Comparison of ENCODE assay signal across 16 mouse cellular contexts in genomic region chr1:145570012-145570411, GRCm38 (mm10).
A peak's percentile ranks its signal among the peaks of the same experiment; 100 is the strongest.
DNase-seq lines count a peak whose midpoint lies in the region; ATAC-seq lines count a peak whose summit lies in the region.
"Had no signal": no experiment of that assay in that cellular context is flagged by ENCODE, and none has a peak within 500 bp of the region (broad histone marks: within the 10 kb centered on the region; RNA-seq: fewer than 3 reads in every experiment).

No protein-coding gene starts in this region.

- H3K9me3 ChIP-seq in kidney, embryonic 15.5 days (replicated peaks), result no peaks in the 10 kb centered on the region
- no peaks in the 10 kb centered on the region for H3K9me3 ChIP-seq in embryonic facial prominence, embryonic 11.5 days (replicated peaks; ENCODE audit: control insufficient read depth, low read length)
- no peaks in the 10 kb centered on the region; the same call in 1 of the 2 replicates for H3K9me3 ChIP-seq in midbrain, embryonic 13.5 days
- H3K9me3 ChIP-seq: embryonic facial prominence, embryonic 15.5 days had no signal

- no peaks in the 10 kb centered on the region for H3K4me1 ChIP-seq in kidney, embryonic 15.5 days
- no peaks in the 10 kb centered on the region for H3K4me1 ChIP-seq in embryonic facial prominence, embryonic 11.5 days (ENCODE audit: control insufficient read depth, insufficient read depth, low read length)
- H3K4me1 ChIP-seq in midbrain, embryonic 13.5 days (replicated peaks), result no peaks in the 10 kb centered on the region
- H3K4me1 ChIP-seq: embryonic facial prominence, embryonic 15.5 days had no signal

- no peak overlapping the region for H3K9ac ChIP-seq in kidney, embryonic 15.5 days
- no peak overlapping the region for H3K9ac ChIP-seq in embryonic facial prominence, embryonic 11.5 days (replicated peaks; ENCODE audit: low read length)
- no peak overlapping the region for H3K9ac ChIP-seq in midbrain, embryonic 13.5 days (replicated peaks)
- H3K9ac ChIP-seq: embryonic facial prominence, embryonic 15.5 days; liver, embryonic 14.5 days had no signal

- peak; percentile 17 for DNase-seq in kidney, adult 18-20 months
- peak; percentile 50 for DNase-seq in embryo, embryonic 10 days (ENCODE audit: low spot score)
- no peak for DNase-seq in embryonic facial prominence, embryonic 11.5 days (ENCODE audit: low spot score)
- DNase-seq in adrenal gland, adult 2 months, result no peak
- DNase-seq in testis, postnatal 14 days (ENCODE audit: low spot score), result no peak
- DNase-seq: adrenal gland, postnatal 25 days; gastrocnemius, postnatal 14 days; heart, postnatal 14 days had no signal

- 85% methylated on average over 2 of the region's 2 CpGs for WGBS in kidney, embryonic 15.5 days
- 51% methylated on average over 2 of the region's 2 CpGs for WGBS in embryonic facial prominence, embryonic 11.5 days
- WGBS in midbrain, embryonic 13.5 days, result 29% methylated on average over 2 of the region's 2 CpGs

- H3K4me2 ChIP-seq in kidney, embryonic 15.5 days, result no peak overlapping the region
- H3K4me2 ChIP-seq in embryonic facial prominence, embryonic 11.5 days (ENCODE audit: low read depth, low read length), result no peak overlapping the region
- H3K4me2 ChIP-seq in midbrain, embryonic 13.5 days (replicated peaks), result no peak overlapping the region
- H3K4me2 ChIP-seq: embryonic facial prominence, embryonic 15.5 days had no signal

- no peak overlapping the region for H3K4me3 ChIP-seq in kidney, embryonic 15.5 days (replicated peaks)
- H3K4me3 ChIP-seq in embryonic facial prominence, embryonic 11.5 days (ENCODE audit: low read depth, low read length), result no peak overlapping the region
- no peak overlapping the region for H3K4me3 ChIP-seq in midbrain, embryonic 13.5 days (replicated peaks)
- H3K4me3 ChIP-seq: embryonic facial prominence, embryonic 15.5 days; layer of hippocampus, adult 2 months had no signal

- H3K27ac ChIP-seq in kidney, embryonic 15.5 days, result no peak overlapping the region
- H3K27ac ChIP-seq in embryonic facial prominence, embryonic 11.5 days (replicated peaks; ENCODE audit: low read depth, low read length), result no peak overlapping the region
- H3K27ac ChIP-seq in midbrain, embryonic 13.5 days, result no peak overlapping the region
- H3K27ac ChIP-seq: embryonic facial prominence, embryonic 15.5 days; layer of hippocampus, adult 2 months; liver, embryonic 14.5 days had no signal

- no peaks in the 10 kb centered on the region for H3K27me3 ChIP-seq in kidney, embryonic 15.5 days
- H3K27me3 ChIP-seq in embryonic facial prominence, embryonic 11.5 days (ENCODE audit: control insufficient read depth, insufficient read depth, low read length), result no peaks in the 10 kb centered on the region
- no peaks in the 10 kb centered on the region for H3K27me3 ChIP-seq in midbrain, embryonic 13.5 days
- H3K27me3 ChIP-seq: embryonic facial prominence, embryonic 15.5 days had no signal

- no peaks in the 10 kb centered on the region for H3K36me3 ChIP-seq in kidney, embryonic 15.5 days
- H3K36me3 ChIP-seq in embryonic facial prominence, embryonic 11.5 days (replicated peaks; ENCODE audit: control insufficient read depth, insufficient read depth, low read depth, low read length), result no peaks in the 10 kb centered on the region
- no peaks in the 10 kb centered on the region for H3K36me3 ChIP-seq in midbrain, embryonic 13.5 days
- H3K36me3 ChIP-seq: embryonic facial prominence, embryonic 15.5 days had no signal

- ATAC-seq in kidney, embryonic 15.5 days (replicated peaks; ENCODE audit: low FRiP score), result no peak
- peak; percentile 59; the same call in 1 of the 2 replicates for ATAC-seq in embryonic facial prominence, embryonic 11.5 days (replicated peaks; ENCODE audit: insufficient number of reproducible peaks, low FRiP score, low TSS enrichment, low read depth)
- peak; percentile 43; the same call in 1 of the 2 replicates for ATAC-seq in midbrain, embryonic 13.5 days
- ATAC-seq: CD4-positive, CD25-positive, alpha-beta regulatory T cell, adult 4 months; inflammation-experienced regulatory T-cells, adult 6 months; lung, postnatal 0 days had no signal

Comparison
In these comparisons a context has a peak if more than half of its experiments do, and no peak if none do; other contexts are left out.
1. DNase-seq: peak in kidney, adult 18-20 months (single experiment) and embryo, embryonic 10 days (single experiment); none in embryonic facial prominence, embryonic 11.5 days (single experiment), adrenal gland, adult 2 months (single experiment) and testis, postnatal 14 days (single experiment).